Mouse (Mus musculus) neural tube, embryonic 14.5 days (tissue): Measurements from ENCODE around the gene Trpm2. TPM values are rescaled to one million over a fixed set of nuclear protein-coding genes. Genes with fewer than 3 reads are reported as not detected.
"Not testable (repeated sequence)": the region's sequence is repeated elsewhere in the genome, so short reads cannot be mapped to it uniquely, and the experiment has no call there.

Experiments
- ATAC-seq: fragments of 200-750 bp; cut with Nextera tagmentation; 2 replicates; pipeline ENCODE4 v1.8.0; 2017; ENCODE audit warnings: low read depth, mild to moderate bottlenecking, moderate TSS enrichment, moderate library complexity
- H3K27ac ChIP-seq: fragments of 300-500 bp; sonication (generic); 2 replicates; pipeline ENCODE4 v1.5.1; 2014; ENCODE audit warnings: low read depth, mild to moderate bottlenecking, control low read depth, low read length, moderate library complexity, mixed read lengths
- H3K27me3 ChIP-seq: fragments of 300-500 bp; sonication (generic); 2 replicates; pipeline ENCODE4 v1.6.1; 2014; ENCODE audit warnings: low read length; ENCODE audit not compliant: control insufficient read depth, insufficient read depth
- H3K36me3 ChIP-seq: fragments of 300-500 bp; sonication (generic); 2 replicates; pipeline ENCODE4 v1.6.1; 2014; ENCODE audit warnings: low read length, mixed read lengths; ENCODE audit not compliant: control insufficient read depth, insufficient read depth
- H3K4me1 ChIP-seq: fragments of 300-500 bp; sonication (generic); 2 replicates; pipeline ENCODE4 v1.6.1; 2014; ENCODE audit warnings: low read length; ENCODE audit not compliant: control insufficient read depth, insufficient read depth
- H3K4me2 ChIP-seq: fragments of 300-500 bp; sonication (generic); 2 replicates; pipeline ENCODE4 v1.6.1; 2014; ENCODE audit warnings: mild to moderate bottlenecking, low read depth, low read length, control low read depth
- H3K4me3 ChIP-seq: fragments of 300-500 bp; sonication (generic); 2 replicates; pipeline ENCODE4 v1.5.1; 2014; ENCODE audit warnings: low read depth, low read length, control low read depth, mixed read lengths
- H3K9ac ChIP-seq: fragments of 300-500 bp; sonication (generic); replicated peaks from 2 replicates; pipeline ENCODE4 v1.6.1; 2014; ENCODE audit warnings: low read depth, mild to moderate bottlenecking, control low read depth, low read length, mixed read lengths
- H3K9me3 ChIP-seq: fragments of 300-500 bp; sonication (generic); 2 replicates; pipeline ENCODE4 v1.6.1; 2016; ENCODE audit warnings: low read length; ENCODE audit not compliant: control insufficient read depth
- WGBS: fragments of 180-500 bp; shearing (Covaris S2); extraction: QIAGEN DNeasy Blood & Tissue Kit; methylation state at CpG from one replicate; pipeline ENCODE4 v1.1.7; 2014; 5-methylcytosine and 5-hydroxymethylcytosine counted together
- polyA plus RNA-seq: library from polyadenylated mRNA; unstranded; fragments of >200 nt; fragmentation: Nextera tagmentation; extraction: Ambion mirVana; gene quantifications from 2 replicates; pipeline ENCODE4 v1.2.1, GENCODE M21; 2014

The Trpm2 gene
- polyA plus RNA-seq, result 6.0 and 9.2 TPM in 2 replicates

DNA sequence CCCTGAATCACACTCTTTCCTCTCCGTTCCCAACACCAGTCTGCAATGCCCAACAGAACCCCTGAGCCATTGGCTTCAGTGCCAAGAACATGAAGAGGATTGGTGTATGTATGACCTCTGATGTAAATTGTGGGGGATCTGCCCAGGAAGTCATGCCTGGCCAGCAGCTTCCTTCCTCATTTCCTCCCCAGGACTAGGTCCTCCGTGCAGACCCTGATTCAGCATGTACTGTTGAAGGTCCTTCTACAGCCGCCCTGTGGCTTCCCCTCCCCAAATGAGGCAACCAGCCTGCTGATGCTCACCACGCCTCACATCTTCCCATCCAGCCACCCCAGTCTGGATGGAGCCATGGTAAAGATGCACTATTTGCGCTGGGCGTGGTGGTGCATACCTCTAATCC, at the start of gene Trpm2:
Gene Trpm2, minus strand, starts transcription at position 83 of the 400 bp plus-strand sequence.
- no peak for ATAC-seq

DNA sequence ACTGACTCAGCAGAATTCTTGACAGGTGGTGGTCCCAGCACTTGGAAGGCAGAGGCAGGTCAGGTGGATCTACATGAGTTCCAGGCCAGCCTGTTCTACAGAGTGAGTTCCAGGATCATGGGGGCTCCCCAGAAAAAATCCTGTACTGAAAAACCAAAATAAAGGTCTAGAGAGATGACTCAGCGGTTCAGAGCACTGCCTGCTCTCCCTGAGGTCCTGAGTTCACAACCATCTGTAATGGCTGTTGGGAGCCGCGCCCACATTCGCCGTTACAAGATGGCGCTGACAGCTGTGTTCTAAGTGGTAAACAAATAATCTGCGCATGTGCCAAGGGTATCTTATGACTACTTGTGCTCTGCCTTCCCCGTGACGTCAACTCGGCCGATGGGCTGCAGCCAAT, 49.6 kb upstream of the Trpm2 start:
- H3K4me2 ChIP-seq, H3K27me3 ChIP-seq, H3K36me3 ChIP-seq, ATAC-seq, H3K9ac ChIP-seq, H3K27ac ChIP-seq, H3K9me3 ChIP-seq, H3K4me3 ChIP-seq, H3K4me1 ChIP-seq: not testable (repeated sequence)
- 96% methylated on average over 6 of the region's 11 CpGs for WGBS

More for the DNA sequence above, at the start of gene Trpm2:
- Histone ChIP-seq H3K27ac (no peak within 1 kb of the TSS), H3K4me1 (peaks cover 8% of the 10 kb centered on the region), H3K4me2 (peak within 1 kb of the TSS; percentile 71), H3K36me3 (no peaks in the 10 kb centered on the region), H3K9me3 (no peaks in the 10 kb centered on the region), H3K4me3 (peak within 1 kb of the TSS; percentile 35), H3K27me3 (0 out of 2 replicates have a peak, but pooled peaks cover 3% of the 10 kb centered on the region), H3K9ac (peak within 1 kb of the TSS; percentile 46)
- 89% methylated on average over 6 of the region's 6 CpGs for WGBS

DNA sequence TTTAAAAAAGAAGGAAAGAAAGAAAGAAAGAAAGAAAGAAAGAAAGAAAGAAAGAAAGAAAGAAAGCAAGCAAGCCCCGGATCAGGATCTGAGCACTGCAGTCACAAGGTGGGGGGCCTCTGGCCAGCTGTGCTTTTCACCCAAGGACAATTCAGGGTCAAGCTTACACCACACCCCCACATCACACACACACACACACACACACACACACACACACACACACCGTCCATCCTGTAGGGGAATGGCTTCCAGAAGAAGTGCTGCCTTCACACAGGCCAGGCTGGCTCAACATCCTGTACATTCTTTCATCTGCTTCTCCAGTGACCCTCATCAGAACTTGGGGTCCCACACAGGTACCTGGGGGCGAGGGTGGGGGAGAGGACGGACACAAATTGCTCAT, 48.9 kb upstream of the Trpm2 start:
- Histone ChIP-seq H3K9me3 (no peaks in the 10 kb centered on the region), H3K4me1 (no peaks in the 10 kb centered on the region), H3K27me3 (no peaks in the 10 kb centered on the region), H3K4me2 (no peak overlapping the region; the same call in 1 of the 2 replicates), H3K4me3 (no peak overlapping the region), H3K27ac (no peak overlapping the region), H3K9ac (no peak overlapping the region), H3K36me3 (no peaks in the 10 kb centered on the region)
- WGBS, result 85% methylated on average over 4 of the region's 4 CpGs
- peak; percentile 34; the same call in 1 of the 2 replicates for ATAC-seq

DNA sequence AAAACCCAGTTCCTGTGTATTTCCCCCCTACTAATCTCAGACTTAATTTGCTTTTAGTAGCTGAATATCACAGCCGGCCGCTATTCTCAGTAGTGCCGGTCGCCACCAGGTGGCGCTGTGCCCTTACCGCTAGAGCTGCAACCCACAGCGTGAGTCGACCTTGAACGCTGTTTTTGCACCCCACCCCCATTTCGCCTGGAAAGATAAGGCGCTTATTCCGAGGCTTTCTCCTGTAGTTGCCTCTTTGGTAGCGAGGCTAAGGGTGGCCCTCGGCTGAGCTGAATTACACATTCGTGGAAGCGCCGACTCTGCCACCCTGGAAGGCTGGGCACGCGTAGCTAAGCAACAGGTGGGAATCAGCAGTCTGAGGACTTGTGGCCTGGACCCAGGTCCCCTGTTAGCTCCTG, 48.4 kb upstream of the Trpm2 start:
- Histone ChIP-seq H3K4me2 (peak overlapping the region; percentile 49), H3K4me1 (no peaks in the 10 kb centered on the region), H3K27me3 (no peaks in the 10 kb centered on the region), H3K4me3 (peak overlapping the region; percentile 15; the same call in 1 of the 2 replicates), H3K9ac (no peak overlapping the region), H3K36me3 (no peaks in the 10 kb centered on the region), H3K9me3 (no peaks in the 10 kb centered on the region), H3K27ac (no peak overlapping the region)
- peak; percentile 84 for ATAC-seq
- 16% methylated on average over 19 of the region's 19 CpGs for WGBS

DNA sequence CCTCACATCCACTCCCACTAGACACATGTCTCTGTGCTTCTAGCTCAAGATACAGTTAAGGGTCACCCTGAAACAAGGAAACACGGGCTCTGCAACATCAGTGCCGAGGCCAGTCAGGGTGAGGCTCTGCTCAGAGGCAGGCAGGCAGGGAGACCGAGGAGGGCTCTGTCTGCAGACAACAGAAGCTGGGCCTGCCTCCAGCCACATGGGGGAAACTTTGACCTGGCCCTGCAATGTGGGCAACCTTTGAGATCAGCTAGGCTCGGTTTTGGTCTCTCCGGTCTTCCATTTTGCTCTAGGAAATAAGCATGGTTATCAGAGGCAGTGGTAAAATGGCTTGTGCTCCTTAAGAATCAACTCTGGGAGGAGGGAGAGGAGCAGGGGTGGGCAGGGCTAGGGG, 46.0 kb upstream of the Trpm2 start:
- no peaks in the 10 kb centered on the region for H3K4me1 ChIP-seq
- no peak overlapping the region for H3K4me3 ChIP-seq
- H3K27me3 ChIP-seq, result no peaks in the 10 kb centered on the region
- no peak for ATAC-seq
- no peaks in the 10 kb centered on the region for H3K36me3 ChIP-seq
- H3K27ac ChIP-seq, result no peak overlapping the region
- WGBS, result 58% methylated on average over 5 of the region's 5 CpGs
- H3K9me3 ChIP-seq, result no peaks in the 10 kb centered on the region
- H3K4me2 ChIP-seq, result no peak overlapping the region
- H3K9ac ChIP-seq, result no peak overlapping the region

DNA sequence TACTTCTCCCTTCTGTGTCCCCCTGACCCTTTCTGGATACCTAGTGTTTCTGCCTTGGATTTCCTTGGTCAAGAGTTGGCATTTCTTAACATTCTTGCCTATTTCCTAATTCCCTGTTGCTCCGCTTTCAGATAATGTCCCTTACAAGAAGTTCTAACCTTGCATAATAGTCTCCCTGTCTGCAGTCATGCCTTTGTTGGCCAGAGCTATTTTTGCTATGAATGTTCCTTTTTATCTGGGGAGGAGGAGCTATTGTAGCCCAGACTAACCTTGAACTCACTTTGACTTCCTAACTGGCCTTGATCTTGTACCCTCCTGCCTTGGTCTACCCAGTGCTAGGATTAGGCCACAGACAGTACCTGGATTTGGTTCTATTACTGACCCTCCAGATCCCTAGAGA, 45.1 kb upstream of the Trpm2 start:
- 97% methylated on average over 1 of the region's 1 CpGs for WGBS
- Histone ChIP-seq H3K27ac (no peak overlapping the region), H3K27me3 (no peaks in the 10 kb centered on the region), H3K9ac (no peak overlapping the region), H3K36me3 (no peaks in the 10 kb centered on the region), H3K4me3 (no peak overlapping the region), H3K9me3 (no peaks in the 10 kb centered on the region), H3K4me1 (no peaks in the 10 kb centered on the region), H3K4me2 (no peak overlapping the region)
- no peak for ATAC-seq

DNA sequence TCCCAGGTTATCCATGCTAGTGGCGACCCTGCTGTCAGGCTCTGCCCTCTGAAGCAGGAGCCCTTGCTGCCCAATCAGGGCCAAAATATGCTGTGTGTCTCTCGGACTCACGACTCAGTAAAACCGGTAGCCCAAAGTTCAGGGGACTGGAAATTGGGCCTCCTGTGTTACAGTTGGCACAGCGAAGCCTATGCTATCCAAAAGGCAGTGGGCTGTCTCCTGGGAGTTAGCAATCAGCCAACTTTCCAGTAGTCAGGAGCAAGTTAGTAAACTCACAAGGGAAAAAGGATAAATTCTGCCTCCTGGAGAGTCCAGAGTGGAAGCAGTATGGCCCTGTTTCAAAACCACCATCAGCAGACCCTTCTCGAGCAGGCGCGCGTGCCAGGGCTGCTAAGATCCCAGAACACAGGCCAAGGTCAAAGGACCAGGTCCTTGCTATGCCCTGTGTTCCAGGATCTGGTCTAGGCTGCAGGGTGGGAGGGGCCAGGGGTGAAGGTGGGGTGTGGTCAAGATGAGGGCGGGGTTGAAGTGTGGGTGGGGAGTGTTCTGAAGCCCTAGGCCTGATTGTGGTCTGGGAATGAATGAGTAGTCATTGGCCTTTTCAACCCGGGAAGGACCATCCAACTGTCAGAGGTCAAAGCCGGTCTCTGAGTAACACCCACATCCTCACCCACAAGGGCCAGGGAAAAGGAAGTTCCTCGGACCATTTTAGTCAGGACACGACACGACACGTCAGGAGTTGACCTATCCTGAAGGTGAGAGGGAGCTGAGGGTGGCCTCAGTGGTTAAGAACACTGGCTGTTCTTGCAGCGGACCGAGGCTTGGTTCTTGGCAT, 42.5 kb upstream of the Trpm2 start:
- no peaks in the 10 kb centered on the region for H3K36me3 ChIP-seq
- H3K4me3 ChIP-seq, result no peak overlapping the region
- H3K9ac ChIP-seq, result no peak overlapping the region
- WGBS, result 96% methylated on average over 18 of the region's 18 CpGs
- ATAC-seq, result no peak
- no peak overlapping the region for H3K27ac ChIP-seq
- H3K4me2 ChIP-seq, result no peak overlapping the region
- peaks cover 10% of the 10 kb centered on the region for H3K4me1 ChIP-seq
- no peaks in the 10 kb centered on the region for H3K27me3 ChIP-seq
- H3K9me3 ChIP-seq, result no peaks in the 10 kb centered on the region

DNA sequence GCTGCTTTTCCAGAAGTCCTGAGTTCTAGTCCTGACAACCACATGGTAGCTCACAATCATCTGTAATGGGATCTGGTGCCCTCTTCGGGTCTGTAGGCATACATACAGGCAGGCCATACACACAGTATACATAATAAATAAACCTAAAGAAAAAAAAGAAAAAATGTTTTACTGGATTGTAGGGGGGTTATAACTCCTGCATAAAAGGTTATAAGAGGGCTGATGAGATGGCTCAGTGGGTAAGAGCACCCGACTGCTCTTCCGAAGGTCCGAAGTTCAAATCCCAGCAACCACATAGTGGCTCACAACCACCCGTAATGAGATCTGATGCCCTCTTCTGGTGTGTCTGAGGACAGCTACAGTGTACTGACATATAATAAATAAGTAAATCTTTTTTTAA, 40.8 kb upstream of the Trpm2 start:
- not testable (repeated sequence) for H3K9me3 ChIP-seq, H3K27ac ChIP-seq, H3K36me3 ChIP-seq, H3K27me3 ChIP-seq, H3K9ac ChIP-seq, H3K4me2 ChIP-seq, ATAC-seq, H3K4me3 ChIP-seq
- H3K4me1 ChIP-seq, result peaks cover 19% of the 10 kb centered on the region
- 96% methylated on average over 5 of the region's 5 CpGs for WGBS

DNA sequence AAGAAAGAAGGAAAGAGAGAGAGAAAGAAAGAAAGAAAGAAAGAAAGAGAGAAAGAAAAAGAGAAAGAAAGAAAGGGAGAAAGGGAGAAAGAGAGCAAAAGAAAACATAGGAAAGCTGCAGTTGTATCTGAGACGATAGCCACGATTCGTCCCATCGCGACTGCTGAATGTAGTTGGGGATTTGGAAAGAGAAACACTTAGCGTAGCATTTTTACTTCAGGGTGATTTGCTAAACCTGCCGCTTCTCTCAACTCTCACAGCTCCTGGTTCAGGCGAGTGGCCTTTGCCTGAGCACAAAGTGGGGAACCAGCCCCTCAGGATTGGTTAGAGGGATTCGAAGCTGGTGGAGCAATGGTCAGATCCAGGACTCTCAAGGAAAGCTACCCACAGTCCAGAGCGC, 40.0 kb upstream of the Trpm2 start:
- Histone ChIP-seq H3K4me3 (no peak overlapping the region), H3K4me1 (peaks cover 19% of the 10 kb centered on the region), H3K27ac (no peak overlapping the region)

More for the DNA sequence above, 40.0 kb upstream of the Trpm2 start:
- no peak for ATAC-seq
- Histone ChIP-seq H3K9ac (no peak overlapping the region), H3K9me3 (no peaks in the 10 kb centered on the region), H3K36me3 (no peaks in the 10 kb centered on the region), H3K27me3 (no peaks in the 10 kb centered on the region), H3K4me2 (peak overlapping the region; percentile 68; the same call in 1 of the 2 replicates)
- WGBS, result 25% methylated on average over 10 of the region's 10 CpGs
